ENCODE assay signal across 22 mouse cellular contexts in the genomic region with DNA sequence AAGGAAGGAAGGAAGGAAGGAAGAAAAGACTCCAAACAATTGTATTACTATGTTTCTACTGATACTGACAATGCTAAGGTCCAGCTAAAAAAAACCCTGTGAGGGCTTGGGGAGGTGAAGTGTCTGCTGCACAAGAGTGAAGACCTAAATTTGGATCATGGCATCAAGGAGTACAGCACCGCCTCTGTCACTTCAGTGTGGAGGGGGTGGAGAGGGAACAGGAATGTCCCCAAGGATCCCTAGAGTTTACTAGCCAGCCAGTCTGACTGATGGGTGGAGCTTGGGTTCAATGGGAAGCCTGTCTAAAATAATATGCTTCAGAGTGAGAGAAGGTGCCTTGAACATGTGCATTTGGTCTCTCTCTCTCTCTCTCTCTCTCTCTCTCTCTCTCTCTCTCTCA. TPM values are rescaled to one million over a fixed set of nuclear protein-coding genes. Genes with fewer than 3 reads are reported as not detected.
A peak's percentile ranks its signal among the peaks of the same experiment; 100 is the strongest.
DNase-seq lines count a peak whose midpoint lies in the region; ATAC-seq and TF ChIP-seq lines count a peak whose summit lies in the region.
"Had no signal": no experiment of that assay in that cellular context is flagged by ENCODE, and none has a peak within 500 bp of the region (broad histone marks: within the 10 kb centered on the region; RNA-seq: fewer than 3 reads in every experiment).

No protein-coding gene starts in this region.

- TF ChIP-seq EP300 in lung, postnatal 0 days (IDR thresholded peaks at IDR 0.05): no peak

- H3ac ChIP-seq in myocyte (ENCODE audit: control insufficient read depth, insufficient read length): no peak overlapping the region

- no peak overlapping the region for H3K27ac ChIP-seq in lung, postnatal 0 days (ENCODE audit: low read length)
- H3K27ac ChIP-seq in heart, embryonic 15.5 days: peak overlapping the region; percentile 90
- H3K27ac ChIP-seq: forebrain, embryonic 15.5 days; hindbrain, embryonic 10.5 days; midbrain, embryonic 12.5 days had no signal

- H3K9ac ChIP-seq in lung, postnatal 0 days (replicated peaks; ENCODE audit: low read depth): no peak overlapping the region
- H3K9ac ChIP-seq in heart, embryonic 15.5 days: no peak overlapping the region
- H3K9ac ChIP-seq: forebrain, embryonic 15.5 days; midbrain, embryonic 12.5 days had no signal

- no peaks in the 10 kb centered on the region for H3K36me3 ChIP-seq in lung, postnatal 0 days (ENCODE audit: insufficient read depth, low read length)
- H3K36me3 ChIP-seq in heart, embryonic 15.5 days: no peaks in the 10 kb centered on the region
- H3K36me3 ChIP-seq in myocyte (ENCODE audit: control insufficient read depth, insufficient read depth): no peaks in the 10 kb centered on the region
- H3K36me3 ChIP-seq: forebrain, embryonic 15.5 days; hindbrain, embryonic 10.5 days; midbrain, embryonic 12.5 days had no signal

- no peak overlapping the region for H3K4me3 ChIP-seq in lung, postnatal 0 days (ENCODE audit: low read depth, low read length)
- H3K4me3 ChIP-seq in heart, embryonic 15.5 days: no peak overlapping the region
- no peak overlapping the region for H3K4me3 ChIP-seq in myocyte
- H3K4me3 ChIP-seq: forebrain, embryonic 15.5 days; hindbrain, embryonic 10.5 days; midbrain, embryonic 12.5 days had no signal

- peak; percentile 20 for DNase-seq in lung, postnatal 36 days
- no peak for DNase-seq in lung, postnatal 0 days (ENCODE audit: low spot score)
- peak; percentile 47 to 52 for DNase-seq in heart, adult 9 months (ENCODE audit: low spot score in 2 of 2)
- no peak for DNase-seq in urinary bladder, adult 2 months (ENCODE audit: low spot score)
- DNase-seq in Muller cell, postnatal 12 days (ENCODE audit: inconsistent ontology term): no peak
- DNase-seq: adrenal gland, postnatal 25 days; cerebellum, adult 8-10 months; cerebellum, postnatal 36 days; gastrocnemius, postnatal 36 days; kidney, adult 9 months; kidney, postnatal 14 days; right cerebral cortex, postnatal 25 days; spleen, adult 18-20 months; thymus, postnatal 25 days had no signal

- WGBS in lung, postnatal 0 days: 17% methylated on average over 1 of the region's 1 CpGs
- WGBS in heart, embryonic 15.5 days: 11% methylated on average over 1 of the region's 1 CpGs

- H3K4me2 ChIP-seq in lung, postnatal 0 days (replicated peaks; ENCODE audit: low read depth, low read length): no peak overlapping the region
- peak overlapping the region; percentile 36 for H3K4me2 ChIP-seq in heart, embryonic 15.5 days
- peak overlapping the region; percentile 18 for H3K4me2 ChIP-seq in myocyte (ENCODE audit: low read depth)
- H3K4me2 ChIP-seq: forebrain, embryonic 15.5 days; midbrain, embryonic 12.5 days had no signal

- ATAC-seq in lung, postnatal 0 days: no peak
- peak; percentile 88 for ATAC-seq in heart, embryonic 15.5 days (replicated peaks; ENCODE audit: insufficient number of reproducible peaks, insufficient read depth, low FRiP score, low read depth)
- ATAC-seq in inflammation-experienced regulatory T-cells, adult 6 months: no peak
- ATAC-seq: forebrain, embryonic 15.5 days; hindbrain, embryonic 16.5 days; intestine, embryonic 16.5 days had no signal

- H3K9me3 ChIP-seq in lung, postnatal 0 days (ENCODE audit: low read length): no peaks in the 10 kb centered on the region
- no peaks in the 10 kb centered on the region for H3K9me3 ChIP-seq in heart, embryonic 15.5 days (replicated peaks)
- H3K9me3 ChIP-seq: forebrain, embryonic 15.5 days; hindbrain, embryonic 10.5 days; midbrain, embryonic 12.5 days had no signal

- H3K79me2 ChIP-seq in myocyte (ENCODE audit: control insufficient read depth, insufficient read depth): no peaks in the 10 kb centered on the region

- no peak for TF ChIP-seq CTCF in lung, postnatal 0 days (IDR thresholded peaks at IDR 0.05)

- TF ChIP-seq POLR2A in myocyte (IDR thresholded peaks at IDR 0.05; ENCODE audit: insufficient read length, low read depth): no peak

- no peaks in the 10 kb centered on the region for H3K4me1 ChIP-seq in lung, postnatal 0 days (ENCODE audit: insufficient read depth, low read depth, low read length)
- peaks cover 22% of the 10 kb centered on the region for H3K4me1 ChIP-seq in heart, embryonic 15.5 days (replicated peaks)
- H3K4me1 ChIP-seq: forebrain, embryonic 15.5 days; midbrain, embryonic 12.5 days had no signal

- H3K27me3 ChIP-seq in lung, postnatal 0 days (replicated peaks; ENCODE audit: insufficient read depth, low read length): no peaks in the 10 kb centered on the region
- no peaks in the 10 kb centered on the region for H3K27me3 ChIP-seq in heart, embryonic 15.5 days
- no peaks in the 10 kb centered on the region for H3K27me3 ChIP-seq in myocyte (ENCODE audit: control insufficient read depth, insufficient read depth, insufficient read length)
- H3K27me3 ChIP-seq: forebrain, embryonic 15.5 days; midbrain, embryonic 12.5 days had no signal

TF ChIP-seq in myocyte, 11 proteins besides CTCF, POLR2A, EP300 and RAD21:
- TF ChIP-seq MYOD1 (IDR thresholded peaks at IDR 0.05; ENCODE audit: control insufficient read depth in 1 of 3, insufficient read length in 2 of 3, low read depth in 2 of 3): no peak
- TF ChIP-seq TCF12 (IDR thresholded peaks at IDR 0.05; ENCODE audit: insufficient read depth, poor library complexity, severe bottlenecking): no peak
- TF ChIP-seq MYOG (IDR thresholded peaks at IDR 0.05; ENCODE audit: control insufficient read depth in 1 of 3, insufficient read depth in 1 of 3, insufficient read length in 2 of 3, low read depth in 2 of 3): no peak
- TF ChIP-seq E2F4 (IDR thresholded peaks at IDR 0.05; ENCODE audit: insufficient read depth): no peak
- TF ChIP-seq USF1 (IDR thresholded peaks at IDR 0.05; ENCODE audit: low read depth): no peak
- no peak for TF ChIP-seq POLR2AphosphoS2 (IDR thresholded peaks at IDR 0.05; ENCODE audit: insufficient read length, low read depth)
- no peak for TF ChIP-seq REST (IDR thresholded peaks at IDR 0.05; ENCODE audit: insufficient read depth, insufficient read length)
- no peak for TF ChIP-seq SRF (IDR thresholded peaks at IDR 0.05; ENCODE audit: control insufficient read depth, insufficient read length, low read depth)
- no peak for TF ChIP-seq CEBPB (IDR thresholded peaks at IDR 0.05; ENCODE audit: insufficient read depth, poor library complexity, severe bottlenecking)
- no peak for TF ChIP-seq MAX (IDR thresholded peaks at IDR 0.05; ENCODE audit: low read depth)
- TF ChIP-seq TCF3 (IDR thresholded peaks at IDR 0.05; ENCODE audit: insufficient read length, low read depth): no peak

RNA-seq across cellular contexts. Expression of a gene that starts 6.9 kb away (rescaled TPM):
- polyA plus RNA-seq in lung, postnatal 0 days (2015; fragmentation: Nextera tagmentation; extraction: Ambion mirVana): 283 and 296 TPM in 2 replicates
- polyA plus RNA-seq in heart, embryonic 15.5 days (2015; fragmentation: Nextera tagmentation; extraction: Ambion mirVana): 216 and 275 TPM in 2 replicates
- polyA plus RNA-seq in myocyte (2012; fragmentation: generic; extraction: Trizol): 157 TPM
- polyA plus RNA-seq in inflammation-experienced regulatory T-cells, adult 6 months (2017; shearing (Covaris generic)): 100 to 1,000 TPM; 257 to 291 (median 281) TPM
- polyA plus RNA-seq in urinary bladder, adult 2 months (2012; rRNA removed): 122 and 134 TPM in 2 replicates

RNA-seq across cellular contexts. Expression of a gene that starts 10.9 kb away (rescaled TPM):
- polyA plus RNA-seq in lung, postnatal 0 days (2015; fragmentation: Nextera tagmentation; extraction: Ambion mirVana): 21.5 and 23.2 TPM in 2 replicates
- polyA plus RNA-seq in heart, embryonic 15.5 days (2015; fragmentation: Nextera tagmentation; extraction: Ambion mirVana): 37.2 and 45.0 TPM in 2 replicates
- 32.7 TPM for polyA plus RNA-seq in myocyte (2012; fragmentation: generic; extraction: Trizol)
- polyA plus RNA-seq in inflammation-experienced regulatory T-cells, adult 6 months (2017; shearing (Covaris generic)): 10 to 100 TPM; 88.9 to 95.1 (median 94.7) TPM
- polyA plus RNA-seq in urinary bladder, adult 2 months (2012; rRNA removed): 52.5 and 62.5 TPM in 2 replicates

RNA-seq across cellular contexts. Expression of a gene that starts 35.1 kb away (rescaled TPM):
- polyA plus RNA-seq in lung, postnatal 0 days (2015; fragmentation: Nextera tagmentation; extraction: Ambion mirVana): 11.1 and 11.6 TPM in 2 replicates
- polyA plus RNA-seq in heart, embryonic 15.5 days (2015; fragmentation: Nextera tagmentation; extraction: Ambion mirVana): 10.1 and 13.7 TPM in 2 replicates
- 46.9 TPM for polyA plus RNA-seq in myocyte (2012; fragmentation: generic; extraction: Trizol)
- 1 to 10 TPM; 4.1 to 9.2 (median 6.9) TPM for polyA plus RNA-seq in inflammation-experienced regulatory T-cells, adult 6 months (2017; shearing (Covaris generic))
- polyA plus RNA-seq in urinary bladder, adult 2 months (2012; rRNA removed): 19.9 and 22.2 TPM in 2 replicates

Comparison
In these comparisons a context has a peak if more than half of its experiments do, and no peak if none do; other contexts are left out.
1. DNase-seq: peak in lung, postnatal 36 days (single experiment) and heart, adult 9 months (2 of 2); none in lung, postnatal 0 days (single experiment), urinary bladder, adult 2 months (single experiment) and Muller cell, postnatal 12 days (single experiment).